Mouse (Mus musculus): ENCODE results near the gene Olfr20. TPM values are rescaled to one million over a fixed set of nuclear protein-coding genes. Genes with fewer than 3 reads are reported as not detected.

Gene Olfr20
- polyA plus RNA-seq (2017; shearing (Covaris generic)): not detected

DNA sequence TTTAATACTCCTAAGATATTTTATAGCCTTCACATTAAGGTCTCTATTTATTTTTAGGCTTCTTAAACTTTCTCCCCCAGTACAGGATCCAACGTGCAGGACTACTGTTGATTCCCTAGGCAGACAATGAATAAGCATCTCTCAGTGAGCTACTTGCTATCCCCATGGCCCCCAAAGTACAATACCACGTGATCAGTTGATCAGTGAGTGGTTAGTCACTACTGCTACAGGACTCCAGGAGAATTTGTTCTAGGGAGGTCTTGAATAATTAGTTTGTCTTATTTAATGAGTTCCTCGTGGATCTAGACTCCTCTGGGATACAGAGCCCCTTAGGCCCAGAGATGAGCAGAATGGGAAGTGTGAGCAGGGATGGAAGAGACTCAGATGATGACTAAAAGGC lies at the start of gene Olfr20:
Olfr20 (plus strand) TSS at position 301 of the 400 bp plus-strand sequence.

DNA sequence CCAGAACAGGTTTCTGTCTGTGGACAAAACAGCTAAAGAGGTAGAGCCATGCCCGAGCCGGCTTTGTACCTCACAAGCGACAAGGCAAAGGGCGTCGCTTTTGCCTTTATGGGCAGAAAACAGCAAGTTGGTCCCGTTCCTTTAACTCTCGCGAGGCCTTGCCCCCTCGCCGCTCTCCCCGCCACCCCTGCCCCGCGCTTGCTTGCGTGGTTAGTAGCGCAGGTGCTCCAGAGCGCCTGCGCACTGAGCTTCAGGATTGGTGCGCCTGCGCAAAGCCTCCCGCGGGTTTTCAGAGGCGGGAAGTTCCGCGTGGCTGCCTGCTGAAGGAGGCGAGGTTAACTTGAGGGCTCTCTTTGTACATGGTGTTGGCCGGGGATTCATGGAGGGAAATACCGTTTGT lies 21.1 kb upstream of the Olfr20 start, which contains the start of the genes Aspa, Gm49340 and Spata22:
Aspa (minus strand) TSS at position 155 of the 400 bp plus-strand sequence.
Gm49340 (plus strand) TSS at position 300 of the 400 bp plus-strand sequence.
Spata22 (plus strand) TSS at position 300 of the 400 bp plus-strand sequence.

DNA sequence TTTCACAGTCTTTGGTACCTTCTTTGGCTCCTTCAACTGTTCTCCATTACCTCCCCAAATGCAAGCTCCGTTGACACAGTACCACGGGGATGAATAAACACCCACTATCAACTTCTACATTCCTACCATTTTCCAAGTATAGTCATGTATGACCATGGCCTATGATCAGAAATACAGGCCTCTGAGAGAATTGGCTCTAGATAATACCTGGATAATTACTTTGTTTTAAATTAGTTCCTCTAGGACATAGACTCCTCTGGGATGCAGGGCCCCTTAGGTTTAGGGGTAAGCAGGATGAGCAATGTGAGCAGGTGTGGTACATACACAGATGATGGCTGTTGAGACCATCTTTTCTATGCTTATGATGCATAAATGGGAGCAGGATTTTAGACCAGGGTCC lies 20.4 kb downstream of the Olfr20 start, which contains the start of gene Olfr376:
Olfr376 (plus strand) TSS at position 301 of the 400 bp plus-strand sequence.

DNA sequence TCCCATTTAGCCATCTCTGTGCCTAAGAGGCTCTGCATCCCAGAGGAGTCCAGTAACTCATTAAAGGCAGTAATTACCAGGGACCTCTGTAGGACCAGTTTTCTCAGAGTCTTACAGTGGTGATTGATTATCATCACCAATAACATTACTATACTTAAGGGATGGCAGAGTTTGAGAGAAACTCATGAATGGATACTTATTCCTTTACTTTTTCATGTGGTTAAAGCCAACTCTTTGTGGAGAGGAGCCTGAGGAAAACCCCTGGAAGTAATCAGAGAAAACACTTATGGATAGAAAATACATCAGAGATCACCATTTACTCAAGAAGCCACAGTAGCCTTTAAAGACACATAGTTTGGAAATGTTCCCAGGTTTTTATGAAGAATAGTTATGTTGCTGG lies 48.9 kb downstream of the Olfr20 start, which contains the start of gene Olfr1:
Olfr1 (minus strand) TSS at position 101 of the 400 bp plus-strand sequence.

Other genes with a start within 250 kb of the Olfr20 start
- 11.2 TPM for gene Haspin, start 212.5 kb upstream of the Olfr20 start, polyA plus RNA-seq (2017; shearing (Covaris generic))
- 0.17 TPM for gene P2rx5, start 190.4 kb upstream of the Olfr20 start, polyA plus RNA-seq (2017; shearing (Covaris generic))
- 79.2 TPM for gene Emc6, start 173.7 kb upstream of the Olfr20 start, polyA plus RNA-seq (2017; shearing (Covaris generic))
- 28.7 TPM for gene Tax1bp3, start 173.7 kb upstream of the Olfr20 start, polyA plus RNA-seq (2017; shearing (Covaris generic))
- 12.4 TPM for gene Ctns, start 151.7 kb upstream of the Olfr20 start, polyA plus RNA-seq (2017; shearing (Covaris generic))
- gene Shpk, start 151.3 kb upstream of the Olfr20 start, polyA plus RNA-seq (2017; shearing (Covaris generic)): 9.5 TPM
- gene Trpv1, start 116.5 kb upstream of the Olfr20 start, polyA plus RNA-seq (2017; shearing (Covaris generic)): not detected
- not detected for gene Trpv3, start 83.4 kb upstream of the Olfr20 start, polyA plus RNA-seq (2017; shearing (Covaris generic))
- gene Aspa, start 21.2 kb upstream of the Olfr20 start, polyA plus RNA-seq (2017; shearing (Covaris generic)): 0.10 TPM
- gene Gm49340, start 21.0 kb upstream of the Olfr20 start, polyA plus RNA-seq (2017; shearing (Covaris generic)): not detected
- gene Spata22, start 21.0 kb upstream of the Olfr20 start, polyA plus RNA-seq (2017; shearing (Covaris generic)): not detected
- gene Olfr376, start 20.5 kb downstream of the Olfr20 start, polyA plus RNA-seq (2017; shearing (Covaris generic)): not detected
- gene Olfr1, start 48.8 kb downstream of the Olfr20 start, polyA plus RNA-seq (2017; shearing (Covaris generic)): not detected
- gene Olfr378, start 77.7 kb downstream of the Olfr20 start, polyA plus RNA-seq (2017; shearing (Covaris generic)): not detected
- not detected for gene Olfr380, start 106.7 kb downstream of the Olfr20 start, polyA plus RNA-seq (2017; shearing (Covaris generic))
- not detected for gene Olfr381, start 140.8 kb downstream of the Olfr20 start, polyA plus RNA-seq (2017; shearing (Covaris generic))
- not detected for gene Olfr382, start 166.4 kb downstream of the Olfr20 start, polyA plus RNA-seq (2017; shearing (Covaris generic))
- not detected for gene Olfr385, start 242.2 kb downstream of the Olfr20 start, polyA plus RNA-seq (2017; shearing (Covaris generic))
- gene Olfr384, start 247.8 kb downstream of the Olfr20 start, polyA plus RNA-seq (2017; shearing (Covaris generic)): not detected